Mouse (Mus musculus): Measurements from ENCODE around the gene Gm49340. TPM values are rescaled to one million over a fixed set of nuclear protein-coding genes. Genes with fewer than 3 reads are reported as not detected.

The Gm49340 gene
- polyA plus RNA-seq, 1 experiment from 2014 or later: not detected

- Histone ChIP-seq H3K4me3 (replicated peaks) (0 out of 2 replicates have a peak overlapping the region, but pooled peaks have one; percentile 10), H3K9me3 (no peaks in the 10 kb centered on the region), H3K27me3 (replicated peaks) (no peaks in the 10 kb centered on the region), H3K4me1 (peaks cover 4% of the 10 kb centered on the region; the same call in 1 of the 2 replicates), H3K36me3 (no peaks in the 10 kb centered on the region), H3K9ac (no peak overlapping the region), H3K27ac (peak overlapping the region; percentile 55), H3K4me2 (peak overlapping the region; percentile 38)
- WGBS: 22% methylated on average over 12 of the region's 12 CpGs
- ATAC-seq (ENCODE audit: insufficient read depth, low FRiP score, low read depth): peak; percentile 67; the same call in 1 of the 2 replicates
Observed at GRCm38 (mm10) chr11:73326485-73326886, 3.1 kb upstream of the Gm49340 start.

- Histone ChIP-seq H3K27ac (peak overlapping the region; percentile 5; the same call in 1 of the 2 replicates), H3K4me3 (replicated peaks) (no peak overlapping the region), H3K9me3 (no peaks in the 10 kb centered on the region), H3K9ac (no peak overlapping the region), H3K36me3 (no peaks in the 10 kb centered on the region), H3K4me2 (no peak overlapping the region), H3K4me1 (peaks cover 4% of the 10 kb centered on the region; the same call in 1 of the 2 replicates), H3K27me3 (replicated peaks) (no peaks in the 10 kb centered on the region)
- peak; percentile 67 for ATAC-seq (ENCODE audit: insufficient read depth, low FRiP score, low read depth)
- WGBS: 43% methylated on average over 4 of the region's 4 CpGs
Observed at GRCm38 (mm10) chr11:73327361-73327760, 2.2 kb upstream of the Gm49340 start.

- no peaks in the 10 kb centered on the region for H3K36me3 ChIP-seq
- H3K27ac ChIP-seq: no peak overlapping the region
- H3K9ac ChIP-seq: no peak overlapping the region
- no peak for ATAC-seq (ENCODE audit: insufficient read depth, low FRiP score, low read depth)
- no peaks in the 10 kb centered on the region for H3K4me1 ChIP-seq
- H3K4me3 ChIP-seq (replicated peaks): no peak overlapping the region
- WGBS: 72% methylated on average over 2 of the region's 2 CpGs
- no peaks in the 10 kb centered on the region for H3K27me3 ChIP-seq (replicated peaks)
- no peak overlapping the region for H3K4me2 ChIP-seq
- H3K9me3 ChIP-seq: no peaks in the 10 kb centered on the region
Observed at GRCm38 (mm10) chr11:73333357-73333756, 3.8 kb downstream of the Gm49340 start.

GRCm38 (mm10) chr11:73336919-73337318 lies 7.4 kb downstream of the Gm49340 start:
- Histone ChIP-seq H3K4me1 (no peaks in the 10 kb centered on the region), H3K27me3 (replicated peaks) (no peaks in the 10 kb centered on the region), H3K27ac (no peak overlapping the region), H3K4me2 (no peak overlapping the region), H3K9me3 (no peaks in the 10 kb centered on the region), H3K4me3 (replicated peaks) (no peak overlapping the region), H3K36me3 (no peaks in the 10 kb centered on the region), H3K9ac (no peak overlapping the region)
- WGBS: 72% methylated on average over 4 of the region's 4 CpGs
- ATAC-seq (ENCODE audit: insufficient read depth, low FRiP score, low read depth): no peak

- H3K4me2 ChIP-seq: no peak within 1 kb of the TSS
- no peaks in the 10 kb centered on the region for H3K4me1 ChIP-seq
- H3K4me3 ChIP-seq (replicated peaks): no peak within 1 kb of the TSS
- H3K9me3 ChIP-seq: no peaks in the 10 kb centered on the region
- H3K36me3 ChIP-seq: no peaks in the 10 kb centered on the region
- WGBS: 41% methylated on average over 3 of the region's 3 CpGs
- no peak for ATAC-seq (ENCODE audit: insufficient read depth, low FRiP score, low read depth)
- H3K27me3 ChIP-seq (replicated peaks): no peaks in the 10 kb centered on the region
- no peak within 1 kb of the TSS for H3K27ac ChIP-seq
- H3K9ac ChIP-seq: no peak within 1 kb of the TSS
Observed at GRCm38 (mm10) chr11:73350483-73350882, 20.9 kb downstream of the Gm49340 start, which contains the start of gene Olfr20. Olfr20 (plus strand) TSS chr11:73350783.

GRCm38 (mm10) chr11:73370946-73371345 lies 41.4 kb downstream of the Gm49340 start, which contains the start of gene Olfr376:
Olfr376 (plus strand) TSS chr11:73371246.
- Histone ChIP-seq H3K9me3 (no peaks in the 10 kb centered on the region), H3K27me3 (replicated peaks) (no peaks in the 10 kb centered on the region), H3K36me3 (no peaks in the 10 kb centered on the region), H3K4me3 (replicated peaks) (no peak within 1 kb of the TSS), H3K4me2 (no peak within 1 kb of the TSS), H3K27ac (no peak within 1 kb of the TSS), H3K4me1 (no peaks in the 10 kb centered on the region), H3K9ac (no peak within 1 kb of the TSS)
- ATAC-seq (ENCODE audit: insufficient read depth, low FRiP score, low read depth): no peak
- WGBS: 77% methylated on average over 2 of the region's 2 CpGs

GRCm38 (mm10) chr11:73395374-73395773 lies 65.8 kb downstream of the Gm49340 start:
- H3K27ac ChIP-seq: no peak overlapping the region
- H3K4me1 ChIP-seq: no peaks in the 10 kb centered on the region
- no peaks in the 10 kb centered on the region for H3K36me3 ChIP-seq
- no peaks in the 10 kb centered on the region for H3K9me3 ChIP-seq
- H3K27me3 ChIP-seq (replicated peaks): no peaks in the 10 kb centered on the region
- no peak overlapping the region for H3K4me2 ChIP-seq
- 65% methylated on average over 4 of the region's 4 CpGs for WGBS
- no peak for ATAC-seq (ENCODE audit: insufficient read depth, low FRiP score, low read depth)
- no peak overlapping the region for H3K4me3 ChIP-seq (replicated peaks)
- no peak overlapping the region for H3K9ac ChIP-seq

- Histone ChIP-seq H3K4me1 (no peaks in the 10 kb centered on the region), H3K9me3 (no peaks in the 10 kb centered on the region), H3K27ac (no peak within 1 kb of the TSS), H3K9ac (no peak within 1 kb of the TSS), H3K4me2 (no peak within 1 kb of the TSS), H3K36me3 (no peaks in the 10 kb centered on the region), H3K4me3 (replicated peaks) (no peak within 1 kb of the TSS), H3K27me3 (replicated peaks) (no peaks in the 10 kb centered on the region)
- ATAC-seq (ENCODE audit: insufficient read depth, low FRiP score, low read depth): no peak
Observed at GRCm38 (mm10) chr11:73399514-73399913, 70.0 kb downstream of the Gm49340 start, which contains the start of gene Olfr1. Olfr1 (minus strand) TSS chr11:73399614.

Other genes starting within 250 kb of the Gm49340 start
- 0.33 and 0.57 TPM in 2 replicates for gene Itgae, start 239.2 kb upstream of the Gm49340 start, polyA plus RNA-seq (2015; fragmentation: Nextera tagmentation; extraction: Ambion mirVana)
- 14.4 and 14.6 TPM in 2 replicates for gene Haspin, start 191.4 kb upstream of the Gm49340 start, polyA plus RNA-seq (2015; fragmentation: Nextera tagmentation; extraction: Ambion mirVana)
- gene P2rx5, start 169.3 kb upstream of the Gm49340 start, polyA plus RNA-seq (2015; fragmentation: Nextera tagmentation; extraction: Ambion mirVana): 0.14 and 0.30 TPM in 2 replicates
- gene Emc6, start 152.7 kb upstream of the Gm49340 start, polyA plus RNA-seq (2015; fragmentation: Nextera tagmentation; extraction: Ambion mirVana): 111 and 117 TPM in 2 replicates
- 208 and 211 TPM in 2 replicates for gene Tax1bp3, start 152.7 kb upstream of the Gm49340 start, polyA plus RNA-seq (2015; fragmentation: Nextera tagmentation; extraction: Ambion mirVana)
- gene Ctns, start 130.7 kb upstream of the Gm49340 start, polyA plus RNA-seq (2015; fragmentation: Nextera tagmentation; extraction: Ambion mirVana): 17.0 and 18.2 TPM in 2 replicates
- gene Shpk, start 130.3 kb upstream of the Gm49340 start, polyA plus RNA-seq (2015; fragmentation: Nextera tagmentation; extraction: Ambion mirVana): 2.8 and 3.6 TPM in 2 replicates
- 0.08 TPM in 1 of 2 replicates, not detected in the other for gene Trpv1, start 95.4 kb upstream of the Gm49340 start, polyA plus RNA-seq (2015; fragmentation: Nextera tagmentation; extraction: Ambion mirVana)
- gene Trpv3, start 62.4 kb upstream of the Gm49340 start, polyA plus RNA-seq (2015; fragmentation: Nextera tagmentation; extraction: Ambion mirVana): 0.12 and 0.22 TPM in 2 replicates
- gene Aspa, start 145 bp upstream of the Gm49340 start, polyA plus RNA-seq (2015; fragmentation: Nextera tagmentation; extraction: Ambion mirVana): 2.7 and 3.2 TPM in 2 replicates
- 0.23 and 0.27 TPM in 2 replicates for gene Spata22, start within 50 bp of the Gm49340 start, polyA plus RNA-seq (2015; fragmentation: Nextera tagmentation; extraction: Ambion mirVana)
- not detected in 2 replicates for gene Olfr20, start 21.0 kb downstream of the Gm49340 start, polyA plus RNA-seq (2015; fragmentation: Nextera tagmentation; extraction: Ambion mirVana)
- gene Olfr376, start 41.5 kb downstream of the Gm49340 start, polyA plus RNA-seq (2015; fragmentation: Nextera tagmentation; extraction: Ambion mirVana): not detected in 2 replicates
- not detected in 2 replicates for gene Olfr1, start 69.9 kb downstream of the Gm49340 start, polyA plus RNA-seq (2015; fragmentation: Nextera tagmentation; extraction: Ambion mirVana)
- not detected in 2 replicates for gene Olfr378, start 98.7 kb downstream of the Gm49340 start, polyA plus RNA-seq (2015; fragmentation: Nextera tagmentation; extraction: Ambion mirVana)
- gene Olfr380, start 127.8 kb downstream of the Gm49340 start, polyA plus RNA-seq (2015; fragmentation: Nextera tagmentation; extraction: Ambion mirVana): not detected in 2 replicates
- not detected in 2 replicates for gene Olfr381, start 161.9 kb downstream of the Gm49340 start, polyA plus RNA-seq (2015; fragmentation: Nextera tagmentation; extraction: Ambion mirVana)
- gene Olfr382, start 187.5 kb downstream of the Gm49340 start, polyA plus RNA-seq (2015; fragmentation: Nextera tagmentation; extraction: Ambion mirVana): not detected in 2 replicates

Measured in stomach, embryonic 15.5 days (tissue).